Mouse (Mus musculus) small intestine, adult 2 months (tissue): ENCODE measurements around the gene Lin7a.

Source experiments
- CTCF ChIP-seq: fragments of 200-500 bp; IDR thresholded peaks from 2 replicates; pipeline ENCODE4 v1.5.1; 2012; ENCODE audit warnings: low read depth, mild to moderate bottlenecking, control low read depth, inconsistent platforms, low read length, moderate library complexity, mixed read lengths; ENCODE audit not compliant: insufficient replicate concordance, insufficient read length; ENCODE audit errors: extremely low read depth
- POLR2A ChIP-seq: fragments of 200-500 bp; IDR thresholded peaks from 2 replicates; pipeline ENCODE4 v1.6.1; 2012; ENCODE audit warnings: low read depth, mild to moderate bottlenecking, control low read depth, inconsistent platforms, low read length, moderate library complexity

DNA sequence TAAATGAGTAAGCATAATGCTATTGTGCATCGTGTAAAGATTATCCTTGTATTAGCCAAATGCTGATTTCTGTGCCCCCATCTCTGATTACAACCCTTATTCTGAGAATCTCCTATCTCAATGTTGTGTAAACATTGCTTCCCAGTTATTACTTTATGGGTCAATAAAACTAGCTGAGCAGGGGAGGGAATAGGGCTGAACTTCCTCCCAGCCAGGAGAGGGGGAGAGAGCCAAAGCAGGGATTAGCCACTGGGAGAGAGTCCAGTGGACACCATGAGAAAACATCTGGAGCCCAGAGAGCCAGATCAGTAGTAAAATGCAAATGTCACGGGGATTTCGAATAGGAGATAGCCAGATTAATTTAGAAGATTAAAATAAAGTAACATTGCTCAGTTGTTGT lies 82.0 kb downstream of the Lin7a start:
- TF ChIP-seq CTCF, result no peak
- no peak for TF ChIP-seq POLR2A
